Mouse (Mus musculus) embryo, embryonic 10 days (tissue): ENCODE measurements at regions not wholly inside any gene's neighbourhood (a gene's known extent, or its start where the extent isn't known, plus 50 kb on each side); places are given as distances from the start of the nearest gene placed in this dataset.

Experiments used
- DNase-seq: peaks from one replicate; pipeline ENCODE4 v3.0.0-alpha.2; 2015; ENCODE audit warnings: low spot score

GRCm38 (mm10) chr15:58718282-58718681 is 170.8 kb upstream of the Gm49356 start:
- DNase-seq, result no peak

DNA sequence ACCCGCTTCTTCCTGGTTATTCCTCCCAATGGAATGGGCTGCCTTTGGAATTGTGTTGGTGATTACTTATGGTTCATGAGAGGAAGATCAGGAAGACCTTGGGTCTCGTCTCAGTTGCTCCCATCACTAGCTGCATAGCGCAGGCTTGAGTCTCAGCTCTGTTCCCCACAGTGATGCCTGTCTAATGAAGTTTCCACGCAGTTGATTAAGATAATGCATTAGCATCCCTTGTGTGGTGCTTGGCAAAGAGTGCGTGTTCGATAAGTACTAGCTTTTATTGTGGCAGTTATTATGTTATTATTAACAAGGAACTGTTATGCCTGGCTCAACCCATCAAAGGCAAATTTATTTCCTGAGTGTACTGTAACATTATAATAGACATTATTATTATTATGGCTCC is 169.7 kb upstream of the Gm49356 start:
- no peak for DNase-seq

DNA sequence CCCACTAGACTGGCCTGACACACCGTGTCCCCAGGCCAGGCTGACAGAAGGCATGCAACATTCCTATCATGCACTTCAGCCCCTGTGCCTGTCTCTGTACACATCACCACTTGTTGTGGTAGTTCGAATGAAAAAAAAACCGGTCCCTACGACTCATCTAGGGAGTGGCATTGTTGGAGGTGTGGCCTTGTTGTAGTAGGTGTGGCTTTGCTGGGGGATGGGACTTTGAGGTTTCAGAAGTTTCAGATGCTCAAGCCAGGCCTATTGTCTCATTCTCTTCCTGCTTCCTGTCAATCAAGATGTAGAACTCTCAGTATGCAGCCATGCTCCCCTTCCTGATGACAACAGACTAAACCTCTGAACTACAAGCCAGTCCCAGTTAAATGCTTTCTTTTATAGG is 162.1 kb upstream of the Gm49356 start:
- DNase-seq, result no peak

- DNase-seq, result no peak
These were observed 160.8 kb upstream of the Gm49356 start for GRCm38 (mm10) chr15:58728264-58728663.

- DNase-seq, result no peak
These were observed 158.2 kb upstream of the Gm49356 start for GRCm38 (mm10) chr15:58730861-58731260.

DNA sequence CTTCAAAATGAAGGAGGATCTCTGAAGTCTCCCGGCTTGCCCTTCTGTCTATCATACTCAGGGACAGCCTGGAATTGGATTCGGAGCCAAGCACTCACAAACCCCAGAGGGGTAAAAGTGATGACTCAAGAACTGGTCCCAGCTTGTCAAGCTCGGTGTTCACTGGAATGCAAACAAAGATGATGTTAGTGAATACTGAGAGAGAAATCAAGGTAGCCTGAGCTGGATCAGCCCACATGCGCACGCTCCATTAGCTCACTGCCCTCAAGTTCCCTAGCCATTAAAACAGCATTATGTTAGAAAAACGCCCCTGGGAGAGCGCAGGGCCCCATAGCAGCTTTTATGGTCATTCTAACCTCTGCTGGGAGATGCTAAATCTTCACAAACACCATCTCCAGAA is 157.8 kb upstream of the Gm49356 start:
- no peak for DNase-seq

- DNase-seq, result peak; percentile 32
These were observed 157.0 kb upstream of the Gm49356 start for GRCm38 (mm10) chr15:58731952-58732642.
